Mouse (Mus musculus) intestine, postnatal 0 days (tissue): ENCODE measurements around the gene Fubp1. TPM values are rescaled to one million over a fixed set of nuclear protein-coding genes. Genes with fewer than 3 reads are reported as not detected.

ENCODE experiments used
- ATAC-seq: fragments of 200-750 bp; cut with Nextera tagmentation; 2 replicates; pipeline ENCODE4 v1.8.0; 2017; ENCODE audit warnings: mild to moderate bottlenecking, moderate TSS enrichment, moderate library complexity
- H3K27ac ChIP-seq: fragments of 300-500 bp; sonication (generic); 2 replicates; pipeline ENCODE4 v1.5.1; 2014; ENCODE audit warnings: mild to moderate bottlenecking, low read depth, low read length, moderate library complexity
- H3K27me3 ChIP-seq: fragments of 300-500 bp; sonication (generic); replicated peaks from 2 replicates; pipeline ENCODE4 v1.6.1; 2014; ENCODE audit warnings: low read length, mixed read lengths; ENCODE audit not compliant: control insufficient read depth, insufficient read depth
- H3K36me3 ChIP-seq: fragments of 300-500 bp; sonication (generic); 2 replicates; pipeline ENCODE4 v1.6.1; 2014; ENCODE audit warnings: mild to moderate bottlenecking, moderate library complexity; ENCODE audit not compliant: control insufficient read depth, insufficient read depth
- H3K4me1 ChIP-seq: fragments of 300-500 bp; sonication (generic); replicated peaks from 2 replicates; pipeline ENCODE4 v1.6.1; 2014; ENCODE audit warnings: antibody characterized with exemption, low read length, mixed read lengths; ENCODE audit not compliant: control insufficient read depth, insufficient read depth
- H3K4me2 ChIP-seq: fragments of 300-500 bp; sonication (generic); replicated peaks from 2 replicates; pipeline ENCODE4 v1.6.1; 2014; ENCODE audit warnings: low read depth, mild to moderate bottlenecking, moderate library complexity
- H3K4me3 ChIP-seq: fragments of 300-500 bp; sonication (generic); 2 replicates; pipeline ENCODE4 v1.5.1; 2014; ENCODE audit warnings: low read depth, low read length
- H3K9ac ChIP-seq: fragments of 300-500 bp; sonication (generic); 2 replicates; pipeline ENCODE4 v1.6.1; 2014; ENCODE audit warnings: mild to moderate bottlenecking, low read depth, low read length
- H3K9me3 ChIP-seq: fragments of 300-500 bp; sonication (generic); 2 replicates; pipeline ENCODE4 v1.6.1; 2016; ENCODE audit warnings: mixed run types; ENCODE audit not compliant: control insufficient read depth
- CTCF ChIP-seq: sonication (generic); IDR thresholded peaks from 2 replicates; pipeline ENCODE4 v1.5.1; 2016; ENCODE audit warnings: low read depth, mild to moderate bottlenecking, control low read depth, antibody characterized with exemption, moderate library complexity
- WGBS: fragments of 180-500 bp; shearing (Covaris S2); extraction: QIAGEN DNeasy Blood & Tissue Kit; methylation state at CpG from one replicate; pipeline ENCODE4 v1.1.7; 2014; 5-methylcytosine and 5-hydroxymethylcytosine counted together
- polyA plus RNA-seq: library from polyadenylated mRNA; unstranded; fragments of >200 nt; fragmentation: Nextera tagmentation; extraction: Ambion mirVana; gene quantifications from 2 replicates; pipeline ENCODE4 v1.2.1, GENCODE M21; 2015

Gene Fubp1
- polyA plus RNA-seq, 1 experiment from 2014 or later, result 60.6 TPM

DNA sequence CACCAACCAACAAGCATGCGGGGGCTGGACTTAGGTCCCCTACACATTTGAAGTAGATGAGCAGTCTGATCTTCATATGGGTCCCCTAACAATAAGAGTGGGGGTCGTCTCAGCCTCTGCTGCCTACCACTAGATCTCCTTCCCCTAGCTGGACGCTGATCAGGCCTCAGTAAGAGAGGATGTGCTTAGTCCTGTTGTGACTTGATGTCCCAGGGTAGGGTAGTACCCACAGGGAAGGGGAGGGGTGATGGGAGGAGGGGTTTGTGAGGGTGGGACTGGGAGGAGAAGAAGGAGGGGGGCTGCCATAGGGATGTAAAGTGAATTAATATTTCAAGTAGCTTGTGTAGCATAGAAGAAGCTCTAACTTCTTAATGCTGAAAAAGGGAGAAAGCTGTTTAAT is 11.1 kb upstream of the Fubp1 start:
- 79% methylated on average over 3 of the region's 3 CpGs for WGBS

DNA sequence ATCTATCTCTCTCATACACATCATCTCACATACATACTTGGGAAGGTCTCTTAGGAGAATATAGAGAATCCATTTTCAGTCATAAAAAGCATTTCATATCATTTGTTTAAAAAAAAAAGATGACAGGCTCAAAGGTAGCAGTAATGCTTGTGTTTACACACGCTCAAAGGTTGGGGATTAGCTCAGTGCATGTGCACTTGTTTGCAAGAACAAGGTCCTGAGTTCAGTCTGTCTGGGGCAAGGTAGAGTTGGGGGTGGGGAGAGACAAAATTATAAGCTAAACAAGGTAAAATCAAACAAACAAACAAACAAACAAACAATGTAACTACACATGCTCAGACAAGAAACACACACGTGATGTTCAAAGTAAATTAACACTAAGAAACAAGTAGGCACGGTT is 9.0 kb upstream of the Fubp1 start:
- H3K9me3 ChIP-seq, result no peaks in the 10 kb centered on the region
- ATAC-seq, result peak; percentile 86
- TF ChIP-seq CTCF, result no peak
- H3K4me2 ChIP-seq, result no peak overlapping the region
- H3K36me3 ChIP-seq, result no peaks in the 10 kb centered on the region
- no peak overlapping the region for H3K4me3 ChIP-seq
- peak overlapping the region; percentile 77 for H3K27ac ChIP-seq
- H3K9ac ChIP-seq, result no peak overlapping the region
- H3K4me1 ChIP-seq, result peaks cover 4% of the 10 kb centered on the region; the same call in 1 of the 2 replicates
- H3K27me3 ChIP-seq, result no peaks in the 10 kb centered on the region
- WGBS, result 62% methylated on average over 3 of the region's 3 CpGs

More for the DNA sequence above, 11.1 kb upstream of the Fubp1 start:
- ATAC-seq, result no peak
- Histone ChIP-seq H3K27ac (no peak overlapping the region), H3K4me1 (0 out of 2 replicates have a peak, but pooled peaks cover 3% of the 10 kb centered on the region), H3K9ac (no peak overlapping the region), H3K4me2 (no peak overlapping the region), H3K9me3 (no peaks in the 10 kb centered on the region), H3K27me3 (no peaks in the 10 kb centered on the region), H3K36me3 (no peaks in the 10 kb centered on the region), H3K4me3 (no peak overlapping the region)
- no peak for TF ChIP-seq CTCF

DNA sequence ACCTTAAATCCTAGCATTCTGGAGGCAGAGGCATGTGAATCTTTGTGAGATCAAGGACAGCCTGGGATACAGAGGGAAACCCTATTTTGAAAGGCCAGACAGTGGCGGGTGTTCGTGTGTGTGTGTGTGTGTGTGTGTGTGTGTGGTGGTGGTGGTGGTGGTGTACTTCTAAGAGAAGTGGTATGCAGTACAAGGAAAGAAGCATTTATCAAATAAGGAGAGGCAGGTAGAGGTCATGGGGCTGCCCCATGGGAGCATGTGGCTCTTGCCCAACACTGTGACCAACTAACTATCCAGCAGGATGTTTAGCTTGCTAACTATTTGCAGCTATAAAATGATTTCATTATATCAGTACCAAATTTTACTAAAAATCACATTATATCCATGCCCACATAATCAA is 8.6 kb upstream of the Fubp1 start:
- 73% methylated on average over 2 of the region's 2 CpGs for WGBS
- H3K4me1 ChIP-seq, result peaks cover 8% of the 10 kb centered on the region; the same call in 1 of the 2 replicates
- TF ChIP-seq CTCF, result no peak
- peak overlapping the region; percentile 54 for H3K27ac ChIP-seq
- H3K9me3 ChIP-seq, result no peaks in the 10 kb centered on the region
- H3K36me3 ChIP-seq, result no peaks in the 10 kb centered on the region
- H3K4me2 ChIP-seq, result no peak overlapping the region
- no peak overlapping the region for H3K4me3 ChIP-seq
- H3K9ac ChIP-seq, result no peak overlapping the region
- ATAC-seq, result peak; percentile 50
- H3K27me3 ChIP-seq, result no peaks in the 10 kb centered on the region

DNA sequence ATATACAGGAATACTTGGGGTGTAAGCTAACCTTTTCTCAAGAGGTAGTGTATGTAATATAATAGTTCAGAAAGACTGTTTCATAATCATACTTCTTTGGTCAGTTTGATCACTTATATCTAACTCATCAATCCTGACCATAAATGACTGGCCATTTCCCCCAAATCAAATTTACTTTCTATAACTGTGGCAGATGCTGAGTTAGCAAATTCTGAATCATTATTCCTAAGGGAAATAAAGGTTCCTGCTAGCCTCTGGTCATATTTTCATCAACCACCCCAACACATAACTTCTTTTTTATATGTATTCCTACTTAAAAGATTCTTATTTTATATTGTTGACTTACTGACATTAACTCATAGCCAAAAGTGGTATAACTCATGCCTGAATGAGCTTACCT is 7.3 kb upstream of the Fubp1 start:
- ATAC-seq, result no peak
- no peak overlapping the region for H3K4me3 ChIP-seq
- no peak for TF ChIP-seq CTCF
- no peaks in the 10 kb centered on the region for H3K36me3 ChIP-seq
- H3K9ac ChIP-seq, result no peak overlapping the region
- no peak overlapping the region for H3K27ac ChIP-seq
- H3K27me3 ChIP-seq, result no peaks in the 10 kb centered on the region
- peaks cover 12% of the 10 kb centered on the region; the same call in 1 of the 2 replicates for H3K4me1 ChIP-seq
- no peak overlapping the region for H3K4me2 ChIP-seq
- H3K9me3 ChIP-seq, result no peaks in the 10 kb centered on the region

DNA sequence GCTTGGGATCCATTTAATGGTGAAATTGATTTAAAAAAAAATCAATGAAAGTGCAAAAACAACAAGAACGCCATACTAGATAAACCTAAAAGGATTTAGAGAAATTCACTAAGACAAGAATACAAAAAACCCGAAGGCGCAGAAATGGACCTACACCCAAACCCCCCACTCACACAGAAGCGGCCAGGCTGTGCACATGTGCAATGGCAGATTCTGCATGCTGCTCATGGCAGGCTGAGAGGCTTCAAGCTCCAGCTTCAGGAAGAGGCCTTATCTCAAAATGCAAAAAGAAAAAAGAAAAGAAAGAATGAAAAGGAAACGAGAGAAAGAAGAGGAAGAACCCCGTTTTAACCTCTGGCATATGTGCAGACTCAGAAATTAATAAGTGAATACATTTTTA is 6.8 kb upstream of the Fubp1 start:
- ATAC-seq, result no peak
- no peak for TF ChIP-seq CTCF
- no peak overlapping the region for H3K4me2 ChIP-seq
- WGBS, result 87% methylated on average over 6 of the region's 6 CpGs
- H3K9me3 ChIP-seq, result no peaks in the 10 kb centered on the region
- no peaks in the 10 kb centered on the region for H3K36me3 ChIP-seq
- no peak overlapping the region for H3K27ac ChIP-seq
- peaks cover 12% of the 10 kb centered on the region; the same call in 1 of the 2 replicates for H3K4me1 ChIP-seq
- no peak overlapping the region for H3K4me3 ChIP-seq
- no peak overlapping the region for H3K9ac ChIP-seq
- no peaks in the 10 kb centered on the region for H3K27me3 ChIP-seq

DNA sequence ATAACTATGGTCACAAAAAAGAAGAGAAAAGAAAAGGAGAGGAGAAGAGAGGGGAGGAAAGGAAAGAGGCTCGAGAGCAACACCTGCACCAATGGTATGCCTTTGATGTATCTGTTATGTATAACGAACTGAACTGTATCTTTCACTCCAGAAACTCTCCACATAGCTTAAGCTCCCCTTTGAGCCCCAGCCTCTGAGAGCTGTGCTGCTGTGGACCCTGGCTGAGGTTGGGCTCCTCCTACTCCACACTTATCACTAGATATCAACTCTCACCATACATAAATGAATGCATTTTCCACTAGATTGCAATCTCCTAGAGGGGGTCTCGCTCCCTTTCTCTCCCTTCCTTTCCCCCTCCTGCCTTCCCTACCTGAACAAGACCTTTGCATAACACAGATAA is 6.2 kb upstream of the Fubp1 start:
- WGBS, result 54% methylated on average over 3 of the region's 3 CpGs
- H3K27me3 ChIP-seq, result no peaks in the 10 kb centered on the region
- no peaks in the 10 kb centered on the region for H3K9me3 ChIP-seq
- H3K9ac ChIP-seq, result no peak overlapping the region
- no peak overlapping the region for H3K4me2 ChIP-seq
- TF ChIP-seq CTCF, result no peak
- no peaks in the 10 kb centered on the region for H3K36me3 ChIP-seq
- H3K4me3 ChIP-seq, result no peak overlapping the region
- H3K4me1 ChIP-seq, result peaks cover 12% of the 10 kb centered on the region; the same call in 1 of the 2 replicates
- no peak for ATAC-seq
- H3K27ac ChIP-seq, result no peak overlapping the region

DNA sequence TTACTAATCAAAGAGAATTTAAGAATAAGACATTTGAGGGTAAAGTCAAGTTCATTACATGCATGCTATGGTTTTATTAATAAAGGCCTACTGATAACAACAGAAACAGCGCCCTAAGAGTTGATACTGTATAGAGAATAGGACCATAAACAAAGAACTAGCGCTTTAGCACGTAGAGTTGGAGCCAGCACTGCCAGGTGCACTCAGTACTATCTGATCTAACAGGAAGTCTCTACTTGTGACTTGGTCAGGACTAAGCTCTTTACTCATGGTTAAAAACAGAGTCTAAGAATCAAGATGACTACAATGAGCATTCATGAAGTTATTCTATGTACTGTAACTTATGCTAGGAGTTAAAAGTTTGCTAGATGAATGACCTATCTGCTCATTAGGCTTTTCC is 5.6 kb upstream of the Fubp1 start:
- no peak overlapping the region for H3K9ac ChIP-seq
- H3K36me3 ChIP-seq, result no peaks in the 10 kb centered on the region
- no peak overlapping the region for H3K4me2 ChIP-seq
- H3K9me3 ChIP-seq, result no peaks in the 10 kb centered on the region
- H3K4me3 ChIP-seq, result no peak overlapping the region
- peaks cover 12% of the 10 kb centered on the region; the same call in 1 of the 2 replicates for H3K4me1 ChIP-seq
- WGBS, result 39% methylated on average over 3 of the region's 3 CpGs
- no peaks in the 10 kb centered on the region for H3K27me3 ChIP-seq
- TF ChIP-seq CTCF, result no peak
- H3K27ac ChIP-seq, result 0 out of 2 replicates have a peak overlapping the region, but pooled peaks have one; percentile 5
- ATAC-seq, result peak; percentile 51
